Mouse (Mus musculus) erythroblast, embryonic 14.5 days (primary cell): ENCODE results near the gene 4931409K22Rik.

Experiments
- GATA1 ChIP-seq: IDR thresholded peaks from 2 replicates; pipeline ENCODE4 v1.6.1; 2012; ENCODE audit warnings: low read length, inconsistent platforms, mixed read lengths
- TAL1 ChIP-seq: IDR thresholded peaks from 3 replicates; pipeline ENCODE4 v1.6.1; 2012; ENCODE audit warnings: low read length, inconsistent platforms, mixed read lengths

DNA sequence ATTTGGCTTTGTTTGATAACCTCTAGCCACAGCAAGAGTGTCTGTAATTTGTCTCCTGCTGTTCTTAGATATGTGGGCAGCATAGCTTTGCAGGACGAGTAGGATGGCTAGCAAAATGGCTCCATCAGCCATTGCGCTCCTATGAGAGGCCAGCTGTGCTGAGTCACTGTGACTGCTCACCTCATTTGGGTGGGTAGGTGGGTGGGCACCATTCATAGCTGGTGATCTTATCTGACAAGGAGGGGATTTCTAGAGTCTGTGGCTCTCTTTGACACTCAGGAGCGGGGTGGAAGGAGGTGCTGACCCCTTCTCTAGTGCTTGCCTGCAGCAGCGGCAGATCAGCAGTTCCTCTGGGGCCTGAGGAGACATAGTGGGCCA is 30.6 kb upstream of the 4931409K22Rik start:
- TF ChIP-seq GATA1 (no peak), TAL1 (no peak)
